Mouse (Mus musculus): ENCODE results near the gene Pin1.

GRCm38 (mm10) chr9:20705981-20706380, 54.1 kb downstream of the Pin1 start:
- TF ChIP-seq POLR2A (IDR thresholded peaks at IDR 0.05; ENCODE audit: control insufficient read depth, extremely low read depth, insufficient read depth, low read length, poor library complexity) (no peak), CTCF (IDR thresholded peaks at IDR 0.05; ENCODE audit: borderline replicate concordance, control insufficient read depth, extremely low read depth, insufficient read depth, low read length, poor library complexity) (no peak)

Data from thymus, adult 2 months (tissue).